Mouse (Mus musculus) layer of hippocampus, adult 18-20 months (tissue): ENCODE measurements around the gene Cyb5b. TPM values are rescaled to one million over a fixed set of nuclear protein-coding genes. Genes with fewer than 3 reads are reported as not detected.
"Not testable (repeated sequence)": the region's sequence is repeated elsewhere in the genome, so short reads cannot be mapped to it uniquely, and the experiment has no call there.

ENCODE experiments used
- DNase-seq, 2 experiments: peaks; one replicate each; pipeline ENCODE4 v3.0.0; 2022; ENCODE audit warnings: low spot score in 2 of 2
- total RNA-seq, 2 experiments: library from RNA; stranded (reverse); gene quantifications; 2 replicates each; pipeline ENCODE4 v1.2.3; 2021

Cyb5b gene
- total RNA-seq, 2 experiments from 2014 or later = 106 to 113 TPM

DNA sequence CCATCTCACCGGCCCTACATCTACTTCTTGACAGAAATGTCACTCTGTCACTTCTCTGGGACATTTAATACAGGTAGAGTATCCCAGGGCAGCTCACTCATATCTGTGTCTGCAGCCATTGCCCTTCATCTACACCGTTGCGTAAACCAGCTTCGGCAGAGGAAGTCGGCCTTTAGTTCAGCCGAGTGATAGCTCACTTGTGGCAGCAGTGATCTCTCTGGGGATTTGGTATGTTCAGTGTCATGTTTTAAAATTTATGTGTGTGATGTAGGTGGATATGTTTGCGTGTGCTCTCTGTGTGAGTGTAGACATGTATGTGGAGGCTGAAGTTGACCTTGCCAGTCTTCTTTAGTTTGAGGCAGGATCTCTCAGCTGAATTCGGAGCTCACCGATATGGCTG is 15.3 kb downstream of the Cyb5b start:
- DNase-seq = no peak

DNA sequence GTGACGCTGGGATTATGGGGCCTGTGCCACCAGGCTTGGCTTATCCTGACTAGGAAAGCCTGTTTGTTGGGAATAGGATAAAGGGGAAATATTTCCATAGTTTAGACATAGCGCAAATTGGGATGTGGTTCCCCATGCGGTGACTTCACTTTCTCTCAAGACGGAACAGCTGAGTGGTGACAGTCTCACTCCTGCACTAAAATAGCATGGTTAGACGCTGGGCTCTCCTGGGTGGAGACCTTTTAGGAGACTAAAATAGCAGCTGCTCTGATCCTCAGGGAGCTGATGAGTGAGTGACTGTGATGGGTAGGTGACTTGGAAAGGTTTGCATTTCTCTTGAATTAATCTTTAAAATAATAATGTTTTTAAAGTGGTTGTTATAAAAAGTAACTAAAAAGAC is 17.4 kb downstream of the Cyb5b start:
- DNase-seq = no peak

DNA sequence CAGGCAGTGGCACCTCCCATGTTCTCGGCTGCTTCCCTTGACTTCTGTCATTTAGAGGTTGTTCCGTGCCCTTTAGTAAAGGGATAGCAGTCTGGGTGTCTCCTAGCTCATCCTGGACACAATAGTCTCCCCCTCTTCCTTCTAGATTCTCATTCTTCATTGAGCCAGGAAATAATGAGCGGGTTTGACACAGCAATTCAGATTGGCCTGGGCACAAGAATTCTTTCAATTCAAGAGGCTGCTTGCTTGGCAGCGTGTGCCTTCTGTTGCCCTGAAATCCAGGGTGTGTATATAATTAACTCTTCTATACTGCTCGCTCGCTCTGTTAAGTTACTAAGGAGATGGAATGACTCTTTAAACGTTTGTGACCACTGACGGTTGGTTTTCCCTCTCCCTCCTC is 21.7 kb downstream of the Cyb5b start:
- no peak for DNase-seq

DNA sequence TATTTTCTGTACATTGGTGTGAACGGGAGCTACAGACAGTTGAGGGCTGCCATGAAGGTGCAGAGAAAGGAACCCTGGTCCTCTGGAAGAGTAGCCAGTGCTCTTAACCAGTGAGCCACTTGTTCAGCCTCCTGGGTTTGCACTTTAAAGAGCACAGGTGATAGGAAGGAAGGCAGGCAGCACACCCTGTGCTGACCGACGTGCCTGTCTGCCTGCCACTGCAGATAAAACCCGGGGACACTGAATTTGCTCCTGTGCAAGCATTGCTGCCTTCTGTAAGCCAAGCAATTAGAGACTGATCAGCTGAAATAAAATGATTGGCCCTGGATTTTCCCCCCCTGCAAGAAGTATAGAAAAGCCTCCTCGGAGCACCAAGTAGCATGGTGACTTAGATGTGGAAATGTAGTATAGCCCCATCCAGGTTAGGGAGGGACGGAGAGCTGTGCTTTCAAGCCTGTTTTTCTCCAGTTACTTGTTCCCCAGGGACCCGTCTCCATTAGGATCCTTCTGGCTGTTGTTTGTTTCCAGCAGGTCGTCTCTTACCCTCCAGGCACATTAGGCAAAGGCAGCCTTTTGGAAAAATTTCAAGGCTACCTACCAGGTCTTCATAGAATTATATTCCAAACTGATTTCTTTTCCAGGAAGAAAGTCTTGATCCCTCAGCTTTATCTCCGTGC is 22.7 kb downstream of the Cyb5b start:
- DNase-seq = no peak

DNA sequence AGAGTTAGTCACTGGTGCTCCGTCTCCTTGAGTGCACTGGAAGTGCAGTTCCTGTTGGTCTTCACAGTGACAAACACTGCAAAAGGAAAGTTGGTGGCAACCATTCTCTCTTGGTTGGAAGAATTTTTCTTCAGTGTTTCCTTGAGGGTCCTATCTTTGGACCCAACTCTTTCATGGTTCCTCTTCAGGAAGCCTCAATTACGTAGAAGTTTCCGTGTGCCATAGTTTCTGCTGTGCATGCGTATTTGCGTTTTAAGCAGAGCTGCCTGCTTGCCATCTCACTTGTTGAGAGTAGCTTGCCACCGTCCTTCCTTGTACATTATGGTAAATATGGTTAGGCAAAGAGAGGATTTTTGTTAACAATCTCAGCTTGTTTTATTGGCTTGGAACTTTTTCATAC is 30.7 kb downstream of the Cyb5b start:
- DNase-seq = no peak

DNA sequence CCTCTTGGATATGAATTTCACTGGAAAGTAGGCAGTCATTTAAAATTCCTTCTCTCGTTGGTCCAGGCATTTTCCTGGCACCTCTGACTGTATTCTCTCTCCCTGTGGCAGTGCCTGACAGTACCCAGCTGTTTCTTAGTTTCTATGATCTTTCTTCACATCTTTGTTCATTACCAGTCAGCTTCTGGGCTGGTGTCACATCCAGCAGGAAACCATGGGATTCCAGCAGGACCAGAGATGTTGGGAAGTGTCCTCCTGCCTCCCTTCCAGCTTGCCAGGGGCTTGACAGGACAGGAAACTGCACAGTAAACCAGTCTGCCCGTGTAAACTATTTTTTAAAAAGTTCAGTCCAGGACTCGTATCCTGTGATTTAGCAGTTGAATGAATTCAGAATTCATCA is 34.6 kb downstream of the Cyb5b start:
- no peak for DNase-seq

DNA sequence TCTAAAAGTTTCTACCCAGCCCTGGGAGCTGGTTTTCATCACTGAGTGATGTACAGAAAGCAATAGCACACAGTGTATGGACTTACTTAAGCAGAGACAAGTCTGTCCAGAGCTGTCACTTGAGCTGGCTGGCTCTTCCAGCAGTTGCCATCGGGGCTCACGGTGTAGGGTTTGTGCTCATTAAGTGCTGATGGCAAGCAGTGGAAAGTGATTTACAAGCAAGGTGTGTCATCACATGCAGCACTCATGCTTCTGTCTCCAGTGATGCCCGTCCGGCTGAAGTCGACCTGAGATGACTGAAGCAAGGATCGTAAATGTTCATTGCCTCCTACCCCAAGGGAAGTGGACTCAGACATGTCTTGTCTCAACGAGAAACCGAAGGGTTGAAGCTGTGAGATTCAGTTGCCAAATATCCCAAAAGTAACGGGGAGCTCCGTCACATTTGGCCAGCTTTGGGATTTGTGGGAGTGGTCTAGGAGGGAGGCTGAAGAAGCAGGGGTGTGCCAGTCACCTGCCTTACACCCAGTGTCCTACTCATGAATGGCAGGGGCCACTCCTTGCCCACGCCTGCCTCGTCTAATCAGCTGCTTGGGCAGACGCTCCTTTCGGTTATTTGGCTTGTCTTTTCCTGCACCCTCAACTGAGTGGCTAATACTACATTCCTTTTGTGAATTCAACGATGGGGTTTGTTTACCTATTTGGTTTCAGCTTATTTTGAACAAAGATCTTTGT is 36.4 kb downstream of the Cyb5b start:
- DNase-seq = no peak

DNA sequence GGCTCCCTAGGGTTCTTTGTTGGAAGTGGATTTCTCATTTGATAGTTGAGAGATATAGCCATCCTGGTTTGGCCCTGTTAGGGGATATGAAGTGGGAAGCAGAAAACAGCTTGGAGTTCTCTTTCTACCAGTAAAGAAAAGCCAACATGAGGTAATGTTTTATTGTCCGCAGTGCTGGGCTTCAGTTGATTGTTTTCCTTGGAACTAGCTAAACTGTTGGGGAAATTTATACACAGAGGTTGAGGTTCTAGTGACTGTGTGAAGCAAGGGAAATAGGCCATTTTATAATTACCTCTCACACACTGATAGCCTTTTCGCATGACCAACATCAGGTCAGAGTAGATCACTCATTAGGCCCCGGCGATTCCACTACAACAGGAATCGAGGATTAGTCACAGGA is 37.2 kb downstream of the Cyb5b start:
- no peak for DNase-seq

DNA sequence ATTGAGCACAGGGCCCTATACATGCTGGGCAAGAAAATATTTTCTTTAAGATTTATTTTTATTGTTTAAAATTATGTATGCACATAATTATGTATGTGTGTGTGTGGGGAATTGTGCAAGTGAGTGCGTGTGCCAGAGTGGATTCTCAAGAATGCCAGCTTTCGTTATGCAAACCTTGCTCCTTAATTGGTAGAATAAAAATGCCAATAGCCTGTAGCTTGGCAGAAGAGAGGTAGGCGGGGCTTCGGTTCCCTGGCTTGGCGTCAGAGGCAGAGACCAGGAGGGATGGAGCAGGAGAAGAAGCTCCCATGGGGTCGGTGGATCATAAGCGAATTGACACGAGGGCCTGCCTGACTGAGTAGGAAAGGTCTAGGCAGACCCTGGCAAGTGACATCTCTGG is 42.2 kb downstream of the Cyb5b start:
- DNase-seq = no peak

DNA sequence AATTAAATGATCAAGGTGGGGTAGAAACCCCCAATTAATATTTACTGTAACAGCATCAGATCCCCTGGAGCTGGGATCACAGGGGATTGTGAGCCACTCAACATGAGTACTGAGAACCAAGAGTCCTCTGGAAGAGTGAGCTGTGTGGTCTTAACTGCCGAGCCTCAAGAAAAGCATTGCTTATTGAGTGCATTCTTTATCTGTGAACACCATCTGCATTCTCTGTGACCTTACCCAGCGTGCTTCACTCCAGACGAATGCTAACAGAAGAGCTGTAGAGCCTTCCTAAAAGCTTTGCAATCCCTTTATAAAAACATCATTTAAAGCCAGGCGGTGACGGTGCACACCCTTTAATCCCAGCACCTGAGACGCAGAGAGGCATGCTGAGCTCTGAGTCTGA is 42.9 kb downstream of the Cyb5b start:
- no peak for DNase-seq

DNA sequence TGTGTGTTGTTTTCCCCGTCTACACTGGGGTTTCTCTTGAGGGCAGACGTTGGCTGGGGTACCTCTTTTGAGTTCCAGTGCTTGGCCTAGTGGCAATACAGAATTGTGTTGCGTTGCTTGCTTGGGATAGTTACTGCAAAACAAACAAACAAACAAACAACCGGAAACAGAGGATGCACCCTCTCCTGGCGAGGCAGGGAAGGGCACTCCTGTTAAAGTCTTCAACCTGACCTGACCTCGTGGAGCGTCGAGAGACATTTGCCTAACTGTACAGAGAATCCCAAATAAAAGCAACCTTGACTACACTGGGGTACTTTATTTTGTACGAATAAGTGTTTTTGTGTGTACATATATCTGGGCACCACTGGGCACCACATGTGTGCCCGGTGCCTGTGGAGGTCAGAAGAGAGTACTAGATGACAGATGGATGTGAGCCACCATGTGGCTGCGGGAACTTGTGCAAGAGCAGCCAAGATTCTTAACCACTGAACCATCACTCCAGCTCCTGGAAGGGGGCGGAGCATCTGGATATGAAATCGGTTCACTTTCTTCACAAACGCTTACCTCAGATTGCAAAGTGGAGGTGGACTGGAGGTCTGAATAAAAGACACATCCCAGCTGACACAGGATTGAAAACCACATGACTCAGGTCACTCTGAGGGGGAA is 44.5 kb downstream of the Cyb5b start:
- no peak for DNase-seq

DNA sequence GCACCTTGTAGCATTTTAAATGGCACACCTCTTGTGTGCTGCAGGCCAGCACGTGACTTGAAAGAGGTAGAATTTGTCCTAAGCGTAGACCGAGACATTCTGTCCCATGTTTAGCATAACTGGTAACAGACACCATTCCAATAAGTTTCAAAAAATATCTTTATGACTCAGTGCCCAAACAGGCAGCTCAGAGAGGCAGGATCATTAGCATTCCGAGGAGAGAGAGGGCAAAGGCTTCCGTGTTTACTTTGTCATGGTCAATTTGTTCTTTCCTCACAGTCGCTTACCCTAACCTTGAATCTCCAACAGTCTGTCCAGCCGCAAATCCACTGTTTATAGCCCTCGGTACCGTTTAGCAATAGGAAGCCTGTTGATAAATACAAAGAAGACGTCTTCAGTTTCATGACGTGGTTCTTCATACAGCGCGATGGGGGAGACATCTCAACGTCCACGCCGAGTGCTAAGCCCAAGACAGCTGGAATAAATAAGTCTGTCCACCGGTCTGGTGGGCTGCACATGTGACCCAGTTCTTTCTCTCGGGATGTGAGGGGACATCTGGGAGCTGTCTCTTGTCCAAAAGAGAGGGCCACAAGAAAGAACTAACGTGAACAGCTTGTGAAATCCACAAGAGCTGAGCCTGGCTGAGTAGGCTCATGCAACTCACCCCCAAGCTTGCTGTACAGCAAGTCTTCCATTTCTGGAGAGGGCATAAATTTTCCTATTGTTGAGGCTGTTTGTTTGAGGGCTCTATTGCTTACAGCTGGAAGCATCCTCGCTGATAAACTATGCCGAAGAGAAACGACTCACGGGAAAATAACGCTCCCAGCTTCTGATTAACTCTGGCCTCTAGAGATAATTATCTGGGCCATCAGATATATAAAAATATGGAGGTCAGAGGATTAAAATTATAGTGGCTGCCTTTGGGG is 47.7 kb downstream of the Cyb5b start:
- DNase-seq = no peak

DNA sequence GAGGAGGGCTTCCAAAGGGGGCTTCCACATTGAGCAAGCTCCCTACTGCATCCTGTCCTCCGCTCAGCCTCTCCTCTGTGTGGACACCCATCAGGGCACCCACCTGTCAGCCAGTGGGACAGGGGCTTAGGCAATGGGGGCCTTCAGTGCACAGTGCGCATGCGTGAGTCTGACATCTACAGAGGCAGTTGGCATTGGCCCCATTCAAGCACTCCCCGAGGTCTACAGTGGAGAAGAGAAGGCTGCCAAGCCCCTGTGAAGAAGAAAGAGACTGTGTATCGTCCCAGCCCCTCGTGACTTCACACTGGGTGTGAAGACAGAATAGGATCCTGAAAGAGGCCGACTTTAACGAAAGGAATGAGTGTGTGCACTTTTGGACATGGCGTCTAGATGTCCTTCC is 54.7 kb downstream of the Cyb5b start:
- peak in 1 of 2 experiments; percentile 21 for DNase-seq

DNA sequence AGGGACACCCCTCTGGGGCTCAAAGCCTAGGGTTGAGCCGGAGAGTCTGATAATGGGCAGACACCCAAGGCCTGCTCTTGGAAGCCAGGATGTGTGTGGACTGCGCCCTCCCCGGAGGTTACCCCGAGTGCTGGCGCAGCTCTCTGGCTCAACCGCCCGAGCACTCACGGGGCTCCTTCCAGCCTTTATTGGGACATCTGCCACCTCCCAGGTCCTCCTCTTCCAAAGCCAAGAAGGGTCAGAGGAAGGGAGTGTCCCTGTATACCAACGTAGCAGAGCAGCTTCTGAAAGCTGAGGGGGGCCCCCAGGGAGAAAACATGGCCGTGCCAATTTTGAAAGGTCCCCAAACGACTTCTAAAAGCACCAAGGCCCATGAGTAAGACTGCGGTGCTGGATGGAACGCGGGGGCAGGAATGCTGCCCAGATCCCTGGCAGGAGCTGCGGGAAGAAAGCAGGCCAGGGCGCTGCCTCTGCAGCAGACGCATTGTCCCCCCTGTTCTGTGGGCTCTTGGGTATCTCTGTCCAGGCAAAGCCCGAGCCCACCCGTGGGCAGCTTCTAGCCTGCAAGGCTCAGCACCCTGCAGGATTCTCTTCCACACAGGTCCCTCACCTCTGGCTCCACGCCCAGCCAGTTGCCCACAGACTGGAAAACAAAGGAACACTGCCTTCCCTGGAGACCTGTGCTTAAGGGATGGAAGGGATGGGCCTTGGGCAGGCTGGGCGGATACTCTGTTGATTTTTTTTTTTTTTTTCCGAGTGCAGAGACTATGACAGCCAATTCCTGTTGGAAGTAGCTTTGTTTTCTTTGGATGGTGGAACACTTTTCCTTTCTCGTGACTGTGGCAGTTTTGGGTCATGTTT is 55.5 kb downstream of the Cyb5b start:
- peak; percentile 15 to 57 for DNase-seq

DNA sequence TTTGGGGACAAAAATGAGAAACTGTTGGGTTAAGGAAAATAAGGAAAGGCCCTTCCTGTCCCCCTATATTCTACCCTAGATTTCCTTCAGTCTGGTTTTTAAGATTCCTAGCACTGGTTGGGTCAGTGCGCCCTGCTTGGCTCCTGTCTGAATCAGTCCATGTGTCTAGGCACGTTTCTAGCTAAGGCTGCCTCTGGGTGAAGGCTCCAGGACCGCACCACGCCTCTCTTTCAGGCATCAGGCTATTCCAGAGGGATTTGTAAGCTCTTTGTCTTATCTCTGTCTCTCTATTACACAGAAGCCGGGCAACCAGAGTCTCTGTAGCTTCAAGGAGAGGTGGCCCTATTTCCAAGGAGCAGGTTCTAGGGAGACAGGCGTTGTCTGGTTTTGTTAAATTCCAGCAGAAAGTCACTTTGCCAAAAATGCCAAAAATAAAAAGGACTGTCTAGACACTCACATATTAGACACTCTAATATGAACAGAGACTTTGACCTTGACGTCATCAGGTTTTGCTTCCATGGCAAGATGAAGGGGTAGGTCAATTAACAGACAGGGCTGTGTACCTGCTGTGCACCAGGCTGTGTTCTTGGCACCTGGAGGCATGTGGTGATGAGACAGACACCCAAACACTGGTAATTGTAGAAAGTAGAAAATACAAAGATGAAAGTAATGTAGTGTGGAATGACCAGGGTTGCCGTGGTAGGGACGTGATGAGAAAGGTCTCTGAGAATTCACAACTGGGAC is 56.5 kb downstream of the Cyb5b start:
- no peak for DNase-seq

DNA sequence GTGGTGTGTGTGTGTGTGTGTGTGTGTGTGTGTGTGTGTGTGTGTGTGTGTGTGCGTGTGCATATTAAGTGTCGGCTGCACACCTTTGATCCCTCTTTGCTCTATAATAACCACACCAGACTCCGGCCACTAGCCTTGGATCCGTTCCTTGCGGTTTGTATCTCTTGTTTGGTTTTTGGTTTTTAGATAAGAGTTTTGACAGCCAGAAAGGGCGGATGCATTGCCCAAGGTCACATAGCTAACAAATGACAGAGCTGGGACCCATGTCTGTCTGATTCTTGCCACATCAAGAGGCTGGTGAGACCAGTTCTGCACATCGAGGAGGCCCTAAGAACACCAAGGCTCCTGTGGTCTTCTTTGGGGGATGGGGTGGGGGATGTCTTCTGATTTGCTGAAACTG is 58.7 kb downstream of the Cyb5b start:
- no peak for DNase-seq

DNA sequence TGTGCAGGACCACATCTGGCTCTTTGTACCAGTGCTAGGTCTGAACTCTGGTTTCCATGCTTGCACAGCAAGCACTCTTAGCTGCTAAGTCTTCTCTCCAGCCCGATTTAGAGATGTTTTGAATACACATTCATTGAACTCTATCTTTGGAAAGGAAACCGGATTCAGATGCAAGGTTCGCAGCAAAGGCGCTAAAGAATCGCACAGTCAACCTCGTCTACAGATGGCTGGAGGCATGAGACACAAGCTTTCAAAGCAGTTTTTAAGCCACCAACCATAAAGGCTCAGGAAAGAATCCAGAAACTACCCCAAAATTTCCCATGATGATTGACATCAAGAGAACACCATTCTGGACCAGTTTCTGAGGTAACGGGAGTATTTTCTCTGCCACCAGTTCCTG is 61.6 kb downstream of the Cyb5b start:
- no peak for DNase-seq

DNA sequence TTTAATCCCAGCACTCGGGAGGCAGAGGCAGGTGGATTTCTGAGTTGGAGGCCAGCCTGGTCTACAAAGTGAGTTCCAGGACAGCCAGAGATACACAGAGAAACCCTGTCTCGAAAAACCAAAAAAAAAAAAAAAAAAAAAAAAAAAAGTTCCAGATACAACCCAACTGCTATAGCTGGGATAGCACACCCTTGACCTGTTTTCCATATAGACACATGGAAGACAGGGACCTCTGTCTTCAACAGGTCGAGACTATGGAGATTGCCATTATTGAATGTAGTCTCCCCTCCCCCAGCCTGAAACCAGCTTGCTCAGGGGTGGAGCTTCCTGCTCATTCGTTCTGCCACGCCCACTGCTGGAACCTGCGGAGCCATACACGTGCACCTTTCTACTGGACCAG is 66.8 kb downstream of the Cyb5b start:
- DNase-seq = not testable (repeated sequence)

DNA sequence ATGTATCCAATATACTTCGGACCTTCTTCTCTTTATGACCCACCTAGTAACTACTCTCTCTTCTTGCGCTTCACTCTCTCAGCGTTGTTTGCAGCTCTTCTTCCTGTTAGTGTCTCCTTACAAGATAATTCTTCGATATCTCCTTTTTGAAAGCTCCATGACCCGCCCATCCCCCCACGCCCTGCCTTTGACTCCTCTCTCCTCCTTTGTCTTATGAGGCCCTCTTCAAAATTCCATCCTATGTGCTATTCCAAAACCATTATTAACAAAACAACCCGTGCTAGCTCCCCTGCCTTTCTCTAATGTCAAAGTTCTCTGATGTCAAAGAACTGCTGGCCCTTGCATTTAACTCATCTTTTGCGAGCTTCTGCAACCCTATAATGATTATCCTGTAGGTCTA is 67.7 kb downstream of the Cyb5b start:
- DNase-seq = no peak

DNA sequence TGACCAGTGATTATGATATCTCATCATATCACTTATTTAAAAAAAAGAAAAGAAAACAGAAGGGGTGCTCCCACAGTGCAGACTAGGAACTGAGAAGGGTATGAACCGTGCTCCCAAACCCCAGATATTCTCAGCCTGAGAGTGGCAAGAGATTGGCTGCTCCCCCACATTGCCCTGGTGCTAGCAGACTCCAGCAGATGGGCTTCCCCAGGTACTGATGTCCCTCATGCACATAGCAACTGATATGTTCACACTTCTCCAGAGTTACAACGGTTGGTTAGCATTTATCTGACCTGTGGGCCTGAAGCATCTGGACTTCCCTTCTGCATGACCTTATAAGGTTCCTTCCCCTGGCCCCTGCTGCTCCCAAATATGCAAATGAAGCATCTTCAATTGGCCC is 68.6 kb downstream of the Cyb5b start:
- DNase-seq = no peak
